Mouse (Mus musculus) cerebellum, adult 2 months (tissue): ENCODE measurements around the gene Zbtb39.

Experiments
- CTCF ChIP-seq: fragments of 200-500 bp; IDR thresholded peaks from 2 replicates; pipeline ENCODE4 v1.5.1; 2011; ENCODE audit warnings: low read depth, mild to moderate bottlenecking, control low read depth, low read length, moderate library complexity, borderline replicate concordance; ENCODE audit not compliant: insufficient read depth
- POLR2A ChIP-seq: fragments of 200-500 bp; IDR thresholded peaks from 2 replicates; pipeline ENCODE4 v1.6.1; 2011; ENCODE audit warnings: low read length, control low read depth, borderline replicate concordance; ENCODE audit not compliant: insufficient read depth

GRCm38 (mm10) chr10:127747254-127747653, 7.9 kb downstream of the Zbtb39 start:
- no peak for TF ChIP-seq POLR2A
- no peak for TF ChIP-seq CTCF
